Mouse (Mus musculus): ENCODE results near the gene Ccdc149.

Gene Ccdc149

GRCm38 (mm10) chr5:52440278-52440677 is 31.0 kb downstream of the Ccdc149 start:
- DNase-seq (ENCODE audit: low read depth), result no peak

- DNase-seq (ENCODE audit: low read depth), result no peak
Observed at GRCm38 (mm10) chr5:52438946-52439345, 32.4 kb downstream of the Ccdc149 start.

GRCm38 (mm10) chr5:52435533-52435932 is 35.8 kb downstream of the Ccdc149 start:
- DNase-seq (ENCODE audit: low read depth), result no peak

- no peak for DNase-seq (ENCODE audit: low read depth)
Observed at GRCm38 (mm10) chr5:52431276-52431844, 40.0 kb downstream of the Ccdc149 start.

GRCm38 (mm10) chr5:52429731-52430480 is 41.4 kb downstream of the Ccdc149 start:
- no peak for DNase-seq (ENCODE audit: low read depth)

- DNase-seq (ENCODE audit: low read depth), result no peak
Observed at GRCm38 (mm10) chr5:52428613-52429012, 42.7 kb downstream of the Ccdc149 start.

GRCm38 (mm10) chr5:52425819-52426218 is 45.5 kb downstream of the Ccdc149 start:
- no peak for DNase-seq (ENCODE audit: low read depth)

GRCm38 (mm10) chr5:52423893-52424292 is 47.4 kb downstream of the Ccdc149 start:
- DNase-seq (ENCODE audit: low read depth), result no peak

- no peak for DNase-seq (ENCODE audit: low read depth)
Observed at GRCm38 (mm10) chr5:52416485-52416884, 54.8 kb downstream of the Ccdc149 start.

GRCm38 (mm10) chr5:52415917-52416316 is 55.4 kb downstream of the Ccdc149 start:
- no peak for DNase-seq (ENCODE audit: low read depth)

- DNase-seq (ENCODE audit: low read depth), result no peak
Observed at GRCm38 (mm10) chr5:52415193-52415592, 56.1 kb downstream of the Ccdc149 start.

- DNase-seq (ENCODE audit: low read depth), result no peak
Observed at GRCm38 (mm10) chr5:52411567-52411966, 59.8 kb downstream of the Ccdc149 start.

- no peak for DNase-seq (ENCODE audit: low read depth)
Observed at GRCm38 (mm10) chr5:52410197-52410596, 61.1 kb downstream of the Ccdc149 start.

- DNase-seq (ENCODE audit: low read depth), result no peak
Observed at GRCm38 (mm10) chr5:52408668-52409315, 62.5 kb downstream of the Ccdc149 start.

GRCm38 (mm10) chr5:52404373-52404772 is 66.9 kb downstream of the Ccdc149 start:
- DNase-seq (ENCODE audit: low read depth), result no peak

GRCm38 (mm10) chr5:52393756-52394155 is 77.6 kb downstream of the Ccdc149 start:
- DNase-seq (ENCODE audit: low read depth), result no peak

- no peak for DNase-seq (ENCODE audit: low read depth)
Observed at GRCm38 (mm10) chr5:52391471-52391870, 79.8 kb downstream of the Ccdc149 start.

GRCm38 (mm10) chr5:52390381-52390780 is 80.9 kb downstream of the Ccdc149 start:
- no peak for DNase-seq (ENCODE audit: low read depth)

- DNase-seq (ENCODE audit: low read depth), result no peak
Observed at GRCm38 (mm10) chr5:52388092-52388749, 83.1 kb downstream of the Ccdc149 start.

- DNase-seq (ENCODE audit: low read depth), result no peak
Observed at GRCm38 (mm10) chr5:52386016-52386415, 85.3 kb downstream of the Ccdc149 start.

- DNase-seq (ENCODE audit: low read depth), result no peak
Observed at GRCm38 (mm10) chr5:52383748-52384147, 87.6 kb downstream of the Ccdc149 start.

- DNase-seq (ENCODE audit: low read depth), result no peak
Observed at GRCm38 (mm10) chr5:52382837-52383236, 88.5 kb downstream of the Ccdc149 start.

- DNase-seq (ENCODE audit: low read depth), result no peak
Observed at GRCm38 (mm10) chr5:52375847-52376246, 95.5 kb downstream of the Ccdc149 start.

All from naive thymus-derived CD4-positive, alpha-beta T cell, adult 2 months (primary cell).